Mouse (Mus musculus): ENCODE data around the gene Trp63. TPM values are rescaled to one million over a fixed set of nuclear protein-coding genes. Genes with fewer than 3 reads are reported as not detected.

Trp63 gene
- polyA plus RNA-seq, 1 experiment from 2014 or later = not detected

DNA sequence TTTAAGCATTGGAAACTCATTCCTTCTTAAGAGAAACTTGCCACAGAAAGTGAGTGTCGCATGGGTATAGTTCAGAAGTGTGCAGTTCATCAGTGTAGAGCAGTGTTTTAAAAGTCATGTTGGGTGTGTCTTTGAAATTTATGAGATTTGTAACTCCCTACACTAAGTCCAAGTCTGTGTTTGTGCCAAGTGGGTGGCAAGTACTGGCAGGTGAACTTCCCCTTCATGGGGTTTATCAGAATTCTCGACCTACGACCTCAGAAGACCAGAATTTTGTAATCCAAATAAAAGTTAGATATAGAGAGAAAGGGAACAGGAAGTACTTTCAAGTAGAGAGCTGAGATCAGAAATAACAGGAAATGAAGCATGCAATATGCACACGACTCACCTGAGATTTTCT is 215.5 kb downstream of the Trp63 start:
- Histone ChIP-seq H3K4me3 (replicated peaks; ENCODE audit: low read length) (no peak overlapping the region), H3K9me3 (ENCODE audit: control insufficient read depth, low read length) (no peaks in the 10 kb centered on the region), H3K27ac (no peak overlapping the region), H3K4me2 (replicated peaks) (no peak overlapping the region), H3K9ac (no peak overlapping the region), H3K36me3 (replicated peaks; ENCODE audit: control insufficient read depth, insufficient read depth) (no peaks in the 10 kb centered on the region), H3K4me1 (replicated peaks; ENCODE audit: control insufficient read depth, insufficient read depth, low read length) (no peaks in the 10 kb centered on the region), H3K27me3 (ENCODE audit: control insufficient read depth, insufficient read depth, low read length) (no peaks in the 10 kb centered on the region)
- no peak for ATAC-seq (ENCODE audit: low FRiP score)
- 90% methylated on average over 4 of the region's 4 CpGs for WGBS
- DNase-seq (ENCODE audit: low spot score) = no peak

DNA sequence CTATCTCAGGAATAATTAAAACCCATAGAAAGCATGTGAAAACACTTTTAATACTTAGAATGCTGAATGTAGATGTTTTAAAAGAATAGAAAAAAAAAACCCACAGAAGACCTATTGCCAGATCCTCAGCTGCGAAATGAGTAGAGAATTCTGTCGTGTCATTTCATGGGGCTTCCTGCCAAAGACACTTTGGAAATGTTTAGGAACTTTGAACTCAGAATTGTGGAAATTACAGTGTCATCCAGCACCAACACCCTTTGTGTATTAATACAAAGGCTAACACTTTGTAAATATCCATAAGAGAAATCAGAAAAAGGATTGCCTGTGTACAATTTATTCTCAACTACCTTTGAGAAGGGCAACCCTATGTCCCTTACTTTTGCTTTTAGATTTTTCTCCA is 216.1 kb downstream of the Trp63 start:
- ATAC-seq (ENCODE audit: low FRiP score) (no peak), DNase-seq (ENCODE audit: low spot score) (no peak)
- 79% methylated on average over 2 of the region's 2 CpGs for WGBS
- Histone ChIP-seq H3K4me1 (replicated peaks; ENCODE audit: control insufficient read depth, insufficient read depth, low read length) (no peaks in the 10 kb centered on the region), H3K4me3 (replicated peaks; ENCODE audit: low read length) (no peak overlapping the region), H3K27me3 (ENCODE audit: control insufficient read depth, insufficient read depth, low read length) (no peaks in the 10 kb centered on the region), H3K27ac (no peak overlapping the region), H3K9ac (no peak overlapping the region), H3K36me3 (replicated peaks; ENCODE audit: control insufficient read depth, insufficient read depth) (no peaks in the 10 kb centered on the region), H3K9me3 (ENCODE audit: control insufficient read depth, low read length) (no peaks in the 10 kb centered on the region), H3K4me2 (replicated peaks) (no peak overlapping the region)

DNA sequence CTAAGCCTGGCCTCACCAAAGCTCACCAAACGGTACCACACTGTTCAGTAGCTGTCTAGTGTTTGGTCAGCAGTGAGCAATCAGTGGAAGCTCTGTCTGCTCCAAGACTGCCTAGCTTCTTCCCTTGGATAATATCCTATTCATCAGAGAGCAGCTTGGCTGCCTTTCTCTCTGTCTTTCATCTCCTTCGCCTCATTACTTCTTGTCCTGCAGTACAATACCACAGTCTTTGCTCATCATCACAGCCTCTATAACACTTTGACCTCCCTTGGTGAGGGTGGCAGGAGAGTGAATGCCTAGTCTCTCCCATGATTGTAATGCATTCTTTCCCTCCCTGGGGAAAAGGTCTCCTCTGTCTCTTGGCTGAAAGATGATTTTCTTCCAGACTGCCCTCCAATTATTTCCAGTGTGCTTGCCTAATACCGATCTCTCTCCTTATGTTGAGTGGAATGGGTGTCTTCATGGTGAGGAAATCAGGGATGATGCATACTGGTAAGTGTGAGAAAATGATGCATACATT is 216.9 kb downstream of the Trp63 start:
- no peaks in the 10 kb centered on the region for H3K9me3 ChIP-seq (ENCODE audit: control insufficient read depth, low read length)
- no peak overlapping the region for H3K4me2 ChIP-seq (replicated peaks)
- H3K36me3 ChIP-seq (replicated peaks; ENCODE audit: control insufficient read depth, insufficient read depth) = no peaks in the 10 kb centered on the region
- no peak overlapping the region for H3K9ac ChIP-seq
- H3K4me1 ChIP-seq (replicated peaks; ENCODE audit: control insufficient read depth, insufficient read depth, low read length) = no peaks in the 10 kb centered on the region
- ATAC-seq (ENCODE audit: low FRiP score) (no peak; the same call in 1 of the 2 replicates), DNase-seq (ENCODE audit: low spot score) (no peak)
- no peak overlapping the region for H3K4me3 ChIP-seq (replicated peaks; ENCODE audit: low read length)
- WGBS = 22% methylated on average over 3 of the region's 3 CpGs
- no peaks in the 10 kb centered on the region for H3K27me3 ChIP-seq (ENCODE audit: control insufficient read depth, insufficient read depth, low read length)
- H3K27ac ChIP-seq = no peak overlapping the region

DNA sequence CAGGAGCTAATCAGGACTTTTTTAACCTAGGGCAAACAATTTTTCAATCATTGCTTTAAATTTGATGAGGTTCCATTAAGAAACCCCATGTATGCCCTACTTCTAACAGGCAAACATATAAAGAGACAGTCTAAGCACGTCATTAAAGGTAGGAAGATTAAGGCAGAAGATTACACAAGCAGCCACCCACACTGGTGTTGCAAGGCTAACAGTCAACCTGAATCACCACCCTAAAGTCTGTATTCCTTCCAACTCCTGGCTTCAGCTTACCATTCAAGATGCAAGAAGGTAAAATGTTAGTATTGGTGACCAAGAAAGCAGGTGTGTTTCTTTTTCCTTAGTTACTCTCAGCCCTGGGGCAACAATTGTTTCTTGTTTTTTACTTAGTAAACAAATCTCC is 228.6 kb downstream of the Trp63 start:
- no peak overlapping the region for H3K4me2 ChIP-seq (replicated peaks)
- H3K4me3 ChIP-seq (replicated peaks; ENCODE audit: low read length) = no peak overlapping the region
- H3K27ac ChIP-seq = no peak overlapping the region
- H3K4me1 ChIP-seq (replicated peaks; ENCODE audit: control insufficient read depth, insufficient read depth, low read length) = no peaks in the 10 kb centered on the region
- ATAC-seq (ENCODE audit: low FRiP score) (no peak), DNase-seq (ENCODE audit: low spot score) (no peak)
- 74% methylated on average over 1 of the region's 1 CpGs for WGBS
- no peaks in the 10 kb centered on the region for H3K36me3 ChIP-seq (replicated peaks; ENCODE audit: control insufficient read depth, insufficient read depth)
- no peak overlapping the region for H3K9ac ChIP-seq
- peaks cover 5% of the 10 kb centered on the region; the same call in 1 of the 2 replicates for H3K9me3 ChIP-seq (ENCODE audit: control insufficient read depth, low read length)
- H3K27me3 ChIP-seq (ENCODE audit: control insufficient read depth, insufficient read depth, low read length) = no peaks in the 10 kb centered on the region

DNA sequence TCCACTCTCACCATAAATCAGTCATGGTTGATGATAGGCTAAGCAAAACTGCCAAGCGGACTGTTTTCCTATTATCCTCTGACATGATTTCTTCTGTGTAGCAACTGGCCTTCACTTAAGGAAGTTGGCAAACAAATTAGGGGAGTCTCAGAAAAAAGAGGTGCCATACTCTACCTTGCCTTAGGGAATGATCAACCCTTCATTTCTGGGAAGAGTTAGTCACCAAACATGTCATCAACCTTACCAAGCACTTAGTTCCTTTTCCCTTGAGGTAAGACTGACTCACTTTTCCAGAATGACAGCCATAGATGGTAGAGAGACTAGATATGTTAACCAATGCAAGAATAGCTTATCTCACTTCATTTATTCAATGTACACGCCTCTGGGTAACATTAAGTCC is 250.6 kb downstream of the Trp63 start:
- H3K27ac ChIP-seq = no peak overlapping the region

More for the DNA sequence above, 250.6 kb downstream of the Trp63 start:
- Histone ChIP-seq H3K9ac (no peak overlapping the region), H3K36me3 (replicated peaks; ENCODE audit: control insufficient read depth, insufficient read depth) (no peaks in the 10 kb centered on the region), H3K27me3 (ENCODE audit: control insufficient read depth, insufficient read depth, low read length) (no peaks in the 10 kb centered on the region), H3K4me2 (replicated peaks) (no peak overlapping the region), H3K9me3 (ENCODE audit: control insufficient read depth, low read length) (no peaks in the 10 kb centered on the region), H3K4me3 (replicated peaks; ENCODE audit: low read length) (no peak overlapping the region), H3K4me1 (replicated peaks; ENCODE audit: control insufficient read depth, insufficient read depth, low read length) (no peaks in the 10 kb centered on the region)
- ATAC-seq (ENCODE audit: low FRiP score) (no peak), DNase-seq (ENCODE audit: low spot score) (no peak)
- WGBS = 86% methylated on average over 2 of the region's 2 CpGs

All from hindbrain, embryonic 14.5 days (tissue).